Mouse (Mus musculus) lung, postnatal 0 days (tissue): Measurements from ENCODE around the gene 5730480H06Rik.

ENCODE experiments used
- CTCF ChIP-seq: IDR thresholded peaks from 2 replicates; pipeline ENCODE4 v1.5.1; 2016; ENCODE audit warnings: antibody characterized with exemption, mild to moderate bottlenecking
- EP300 ChIP-seq: IDR thresholded peaks from 2 replicates; pipeline ENCODE4 v1.6.1; 2016; ENCODE audit warnings: antibody characterized with exemption, mild to moderate bottlenecking, control low read depth

GRCm38 (mm10) chr5:48345983-48346648 lies 18.4 kb downstream of the 5730480H06Rik start:
- TF ChIP-seq EP300: no peak
- no peak for TF ChIP-seq CTCF
